Mouse (Mus musculus): ENCODE data around the gene Lrmp.

DNA sequence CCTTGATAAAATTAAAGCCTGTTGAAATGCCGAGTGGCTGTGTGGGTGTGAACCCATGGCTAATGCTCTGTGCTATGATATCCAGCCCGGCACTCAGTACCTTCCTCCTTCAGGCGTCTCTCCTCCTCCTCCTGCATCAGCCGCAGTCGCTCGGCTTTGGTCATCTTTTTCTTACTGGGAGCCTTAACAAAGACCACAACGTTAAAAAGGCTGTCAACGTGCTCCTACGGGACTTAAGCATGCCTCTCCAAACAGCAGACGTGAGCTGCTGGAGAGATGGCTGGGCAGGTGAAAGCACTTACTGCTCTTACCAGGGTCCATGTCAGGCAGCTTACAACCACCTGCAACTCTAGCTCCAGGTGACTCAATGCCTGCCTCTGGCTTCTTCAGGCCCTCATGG lies 89.7 kb downstream of the Lrmp start:
- TF ChIP-seq CTCF (IDR thresholded peaks at IDR 0.05; ENCODE audit: low read depth, low read length), result no peak
- TF ChIP-seq POLR2A (IDR thresholded peaks at IDR 0.05; ENCODE audit: borderline replicate concordance, low read depth, low read length), result no peak

Measured in bone marrow macrophage, adult 2 months (primary cell).